ENCODE assay signal across 18 mouse cellular contexts in genomic region chr12:73042903-73043302, GRCm38 (mm10). TPM values are rescaled to one million over a fixed set of nuclear protein-coding genes. Genes with fewer than 3 reads are reported as not detected.
A peak's percentile ranks its signal among the peaks of the same experiment; 100 is the strongest.
DNase-seq lines count a peak whose midpoint lies in the region; ATAC-seq lines count a peak whose summit lies in the region.
"Had no signal": no experiment of that assay in that cellular context is flagged by ENCODE, and none has a peak within 500 bp of the region (broad histone marks: within the 10 kb centered on the region; RNA-seq: fewer than 3 reads in every experiment).

No protein-coding gene starts in this region.

- no peak overlapping the region for H3K27ac ChIP-seq in forebrain, embryonic 12.5 days
- H3K27ac ChIP-seq in forebrain, embryonic 14.5 days (ENCODE audit: low read depth, low read length), result no peak overlapping the region
- H3K27ac ChIP-seq in neural tube, embryonic 11.5 days (ENCODE audit: low read depth, low read length), result no peak overlapping the region
- no peak overlapping the region for H3K27ac ChIP-seq in hindbrain, embryonic 12.5 days
- H3K27ac ChIP-seq in limb, embryonic 15.5 days, result no peak overlapping the region
- H3K27ac ChIP-seq: heart, embryonic 13.5 days; hindbrain, embryonic 15.5 days had no signal

- no peak overlapping the region for H3K9ac ChIP-seq in forebrain, embryonic 12.5 days
- H3K9ac ChIP-seq in forebrain, embryonic 14.5 days (ENCODE audit: low read length), result no peak overlapping the region
- no peak overlapping the region for H3K9ac ChIP-seq in neural tube, embryonic 11.5 days (ENCODE audit: low read length)
- peak overlapping the region; percentile 56 for H3K9ac ChIP-seq in hindbrain, embryonic 12.5 days
- no peak overlapping the region for H3K9ac ChIP-seq in limb, embryonic 15.5 days
- H3K9ac ChIP-seq: heart, embryonic 13.5 days; hindbrain, embryonic 15.5 days had no signal

- H3K36me3 ChIP-seq in forebrain, embryonic 12.5 days (replicated peaks), result no peaks in the 10 kb centered on the region
- H3K36me3 ChIP-seq in forebrain, embryonic 14.5 days (ENCODE audit: control insufficient read depth, insufficient read depth, low read length), result no peaks in the 10 kb centered on the region
- no peaks in the 10 kb centered on the region for H3K36me3 ChIP-seq in neural tube, embryonic 11.5 days (ENCODE audit: control insufficient read depth, insufficient read depth, low read length)
- no peaks in the 10 kb centered on the region for H3K36me3 ChIP-seq in hindbrain, embryonic 12.5 days
- no peaks in the 10 kb centered on the region for H3K36me3 ChIP-seq in limb, embryonic 15.5 days
- H3K36me3 ChIP-seq: heart, embryonic 13.5 days; hindbrain, embryonic 15.5 days had no signal

- H3K4me1 ChIP-seq in forebrain, embryonic 12.5 days, result peaks cover 32% of the 10 kb centered on the region
- no peaks in the 10 kb centered on the region for H3K4me1 ChIP-seq in forebrain, embryonic 14.5 days (ENCODE audit: control insufficient read depth, insufficient read depth, low read length)
- peaks cover 7% of the 10 kb centered on the region for H3K4me1 ChIP-seq in neural tube, embryonic 11.5 days (ENCODE audit: control insufficient read depth, insufficient read depth, low read length)
- H3K4me1 ChIP-seq in hindbrain, embryonic 12.5 days, result peaks cover 13% of the 10 kb centered on the region
- H3K4me1 ChIP-seq in limb, embryonic 15.5 days, result peaks cover 50% of the 10 kb centered on the region

- intact Hi-C loops in left cerebral cortex, postnatal 10 days (cut with DNase I), result loop anchor here (5.0 kb wide), 1 partner anchor 191 kb away; no protein-coding TSS in a partner anchor

- no peak for ATAC-seq in forebrain, embryonic 12.5 days (ENCODE audit: low FRiP score)
- ATAC-seq in forebrain, embryonic 14.5 days, result no peak
- ATAC-seq in neural tube, embryonic 11.5 days (ENCODE audit: insufficient read depth, low FRiP score, low TSS enrichment), result no peak
- no peak for ATAC-seq in hindbrain, embryonic 12.5 days (ENCODE audit: low FRiP score)
- no peak for ATAC-seq in limb, embryonic 15.5 days (ENCODE audit: insufficient number of reproducible peaks, low FRiP score, low TSS enrichment, low read depth)
- ATAC-seq: Patski had no signal

- H3K4me3 ChIP-seq in forebrain, embryonic 12.5 days (replicated peaks), result peak overlapping the region; percentile 26
- H3K4me3 ChIP-seq in forebrain, embryonic 14.5 days (ENCODE audit: low read depth, low read length), result no peak overlapping the region
- H3K4me3 ChIP-seq in neural tube, embryonic 11.5 days (ENCODE audit: low read depth, low read length), result peak overlapping the region; percentile 51
- peak overlapping the region; percentile 43 for H3K4me3 ChIP-seq in hindbrain, embryonic 12.5 days
- H3K4me3 ChIP-seq in limb, embryonic 15.5 days, result peak overlapping the region; percentile 64
- H3K4me3 ChIP-seq: heart, embryonic 13.5 days; hindbrain, embryonic 15.5 days had no signal

- WGBS in forebrain, embryonic 12.5 days, result 0% methylated on average over 2 of the region's 2 CpGs
- WGBS in forebrain, embryonic 14.5 days, result 3% methylated on average over 2 of the region's 2 CpGs
- WGBS in neural tube, embryonic 11.5 days, result 4% methylated on average over 2 of the region's 2 CpGs
- 2% methylated on average over 2 of the region's 2 CpGs for WGBS in hindbrain, embryonic 12.5 days
- WGBS in limb, embryonic 15.5 days, result 32% methylated on average over 2 of the region's 2 CpGs

- no peak for DNase-seq in forebrain, embryonic 14.5 days (ENCODE audit: low spot score)
- no peak for DNase-seq in neural tube, embryonic 11.5 days (ENCODE audit: low spot score)
- DNase-seq in neural tube, embryonic 10.5 days (ENCODE audit: extremely low spot score, low spot score), result no peak
- no peak for DNase-seq in kidney, postnatal 36 days
- DNase-seq in left cerebral cortex, postnatal 10 days (ENCODE audit: extremely low spot score in 1 of 2, low spot score in 2 of 2), result no peak
- DNase-seq: cerebellum, postnatal 25 days; kidney, adult 2 months; liver; lung, adult 18-20 months; lung, postnatal 36 days; right cerebral cortex, postnatal 25 days had no signal

- H3K9me3 ChIP-seq in forebrain, embryonic 12.5 days, result no peaks in the 10 kb centered on the region
- H3K9me3 ChIP-seq in forebrain, embryonic 14.5 days (replicated peaks; ENCODE audit: control insufficient read depth, low read length), result no peaks in the 10 kb centered on the region
- no peaks in the 10 kb centered on the region for H3K9me3 ChIP-seq in neural tube, embryonic 11.5 days (ENCODE audit: control insufficient read depth, low read length)
- no peaks in the 10 kb centered on the region for H3K9me3 ChIP-seq in hindbrain, embryonic 12.5 days (replicated peaks)
- no peaks in the 10 kb centered on the region for H3K9me3 ChIP-seq in limb, embryonic 15.5 days
- H3K9me3 ChIP-seq: heart, embryonic 13.5 days; hindbrain, embryonic 15.5 days had no signal

- no peak overlapping the region for H3K4me2 ChIP-seq in forebrain, embryonic 12.5 days
- no peak overlapping the region for H3K4me2 ChIP-seq in forebrain, embryonic 14.5 days (ENCODE audit: low read length)
- peak overlapping the region; percentile 56 for H3K4me2 ChIP-seq in neural tube, embryonic 11.5 days (ENCODE audit: low read depth)
- peak overlapping the region; percentile 51 for H3K4me2 ChIP-seq in hindbrain, embryonic 12.5 days (replicated peaks)
- H3K4me2 ChIP-seq in limb, embryonic 15.5 days, result peak overlapping the region; percentile 81
- H3K4me2 ChIP-seq: heart, embryonic 13.5 days; hindbrain, embryonic 15.5 days had no signal

- H3K27me3 ChIP-seq in forebrain, embryonic 12.5 days, result peaks cover 89% of the 10 kb centered on the region
- peaks cover 92% of the 10 kb centered on the region for H3K27me3 ChIP-seq in forebrain, embryonic 14.5 days (replicated peaks; ENCODE audit: control insufficient read depth, insufficient read depth, low read length)
- H3K27me3 ChIP-seq in neural tube, embryonic 11.5 days (ENCODE audit: control insufficient read depth, insufficient read depth, low read length), result peaks cover 93% of the 10 kb centered on the region
- H3K27me3 ChIP-seq in hindbrain, embryonic 12.5 days, result peaks cover 89% of the 10 kb centered on the region
- peaks cover 75% of the 10 kb centered on the region for H3K27me3 ChIP-seq in limb, embryonic 15.5 days
- H3K27me3 ChIP-seq: Patski had no signal

RNA-seq across cellular contexts. Expression of gene Six1, which starts 10.8 kb away (rescaled TPM):
- 8.5 and 11.0 TPM in 2 replicates for polyA plus RNA-seq in forebrain, embryonic 12.5 days (2016; fragmentation: Nextera tagmentation; extraction: Ambion mirVana)
- polyA plus RNA-seq in forebrain, embryonic 14.5 days (2014; fragmentation: Nextera tagmentation; extraction: Ambion mirVana), result 0.36 and 0.52 TPM in 2 replicates
- 32.7 and 34.9 TPM in 2 replicates for polyA plus RNA-seq in neural tube, embryonic 11.5 days (2014; fragmentation: Nextera tagmentation; extraction: Ambion mirVana)
- polyA plus RNA-seq in hindbrain, embryonic 12.5 days (2016; fragmentation: Nextera tagmentation; extraction: Ambion mirVana), result 36.0 and 36.9 TPM in 2 replicates
- polyA plus RNA-seq in limb, embryonic 15.5 days (2015; fragmentation: Nextera tagmentation; extraction: Ambion mirVana), result 28.2 and 34.3 TPM in 2 replicates
- total RNA-seq in left cerebral cortex, postnatal 10 days (2021), result under 1 TPM; 0.15 to 0.26 TPM
- total RNA-seq: layer of hippocampus, postnatal 25 days had no signal

Comparison
In these comparisons a context has a peak if more than half of its experiments do, and no peak if none do; other contexts are left out.
1. H3K4me2 ChIP-seq: peak in neural tube, embryonic 11.5 days (single experiment), hindbrain, embryonic 12.5 days (single experiment) and limb, embryonic 15.5 days (single experiment); none in forebrain, embryonic 12.5 days (single experiment) and forebrain, embryonic 14.5 days (single experiment).